Mouse (Mus musculus) lung, adult 2 months (tissue): Measurements from ENCODE around the gene Nuak1.

Experiments
- CTCF ChIP-seq: fragments of 200-500 bp; IDR thresholded peaks from 2 replicates; pipeline ENCODE4 v1.5.1; 2011; ENCODE audit warnings: mild to moderate bottlenecking, low read length, control low read depth; ENCODE audit not compliant: insufficient read depth
- POLR2A ChIP-seq: fragments of 200-500 bp; IDR thresholded peaks from 2 replicates; pipeline ENCODE4 v1.6.1; 2011; ENCODE audit warnings: low read depth, mild to moderate bottlenecking, control low read depth, low read length, borderline replicate concordance; ENCODE audit errors: extremely low read depth

GRCm38 (mm10) chr10:84411122-84412105 is 29.0 kb downstream of the Nuak1 start:
- no peak for TF ChIP-seq CTCF
- no peak for TF ChIP-seq POLR2A
